Mouse (Mus musculus): Measurements from ENCODE around the gene Vps33a. TPM values are rescaled to one million over a fixed set of nuclear protein-coding genes. Genes with fewer than 3 reads are reported as not detected.
A peak's percentile ranks its signal among the peaks of the same experiment; 100 is the strongest.

The Vps33a gene
- total RNA-seq, 2 experiments from 2014 or later = 37.4 to 43.4 TPM

Small RNA genes lying within 50 kb of the gene (microRNA-seq; reads per million reads assigned to microRNA genes)
- 5.0 reads per million, percentile 13 among the genes with 10 or more reads in this experiment for gene Mir7647

Other genes starting within 250 kb of the Vps33a start
- gene Bcl7a, start 229.2 kb downstream of the Vps33a start, total RNA-seq (2021) = 10 to 100 TPM in 1 of 2 experiments, 1 to 10 TPM in 1; 7.0 to 10.1 TPM
- 10 to 100 TPM; 22.7 to 25.9 TPM for gene Mlxip, start 178.2 kb downstream of the Vps33a start, total RNA-seq (2021)
- gene Lrrc43, start 83.7 kb downstream of the Vps33a start, total RNA-seq (2021) = not detected
- gene Il31, start 83.5 kb downstream of the Vps33a start, total RNA-seq (2021) = not detected
- gene B3gnt4, start 62.6 kb downstream of the Vps33a start, total RNA-seq (2021) = under 1 TPM; 0.26 to 0.36 TPM
- gene Diablo, start 48.9 kb downstream of the Vps33a start, total RNA-seq (2021) = 10 to 100 TPM; 75.7 to 76.8 TPM
- gene Gm49027, start 47.5 kb downstream of the Vps33a start, total RNA-seq (2021) = 1 to 10 TPM; 7.7 to 9.4 TPM
- gene Clip1, start 111.6 kb upstream of the Vps33a start, total RNA-seq (2021) = 10 to 100 TPM; 70.7 to 75.3 TPM
- 10 to 100 TPM; 37.1 to 44.4 TPM for gene Zcchc8, start 148.1 kb upstream of the Vps33a start, total RNA-seq (2021)
- 10 to 100 TPM; 65.6 to 81.8 TPM for gene Rsrc2, start 176.4 kb upstream of the Vps33a start, total RNA-seq (2021)
- gene Kntc1, start 176.7 kb upstream of the Vps33a start, total RNA-seq (2021) = 1 to 10 TPM; 1.4 to 4.0 TPM